Mouse (Mus musculus): ENCODE data around the gene Izumo1. TPM values are rescaled to one million over a fixed set of nuclear protein-coding genes. Genes with fewer than 3 reads are reported as not detected.

The Izumo1 gene
- polyA plus RNA-seq, 1 experiment from 2014 or later, result 0.18 TPM

GRCm38 (mm10) chr7:45624718-45625117, 3.1 kb downstream of the Izumo1 start:
- peaks cover 33% of the 10 kb centered on the region for H3K27me3 ChIP-seq
- no peaks in the 10 kb centered on the region for H3K36me3 ChIP-seq
- H3K4me2 ChIP-seq (replicated peaks), result no peak overlapping the region
- 0 out of 2 replicates have a peak overlapping the region, but pooled peaks have one; percentile 2 for H3K9ac ChIP-seq
- H3K9me3 ChIP-seq (replicated peaks), result no peaks in the 10 kb centered on the region
- peaks cover 12% of the 10 kb centered on the region for H3K4me1 ChIP-seq
- WGBS, result 83% methylated on average over 3 of the region's 3 CpGs
- ATAC-seq (ENCODE audit: low FRiP score), result no peak
- H3K4me3 ChIP-seq, result no peak overlapping the region
- H3K27ac ChIP-seq, result no peak overlapping the region

GRCm38 (mm10) chr7:45625481-45625880, 3.9 kb downstream of the Izumo1 start:
- Histone ChIP-seq H3K4me2 (replicated peaks) (no peak overlapping the region), H3K27me3 (peaks cover 28% of the 10 kb centered on the region), H3K4me1 (peaks cover 12% of the 10 kb centered on the region), H3K9me3 (replicated peaks) (no peaks in the 10 kb centered on the region), H3K4me3 (no peak overlapping the region), H3K27ac (no peak overlapping the region), H3K9ac (no peak overlapping the region), H3K36me3 (no peaks in the 10 kb centered on the region)
- 92% methylated on average over 8 of the region's 8 CpGs for WGBS
- ATAC-seq (ENCODE audit: low FRiP score), result no peak

DNA sequence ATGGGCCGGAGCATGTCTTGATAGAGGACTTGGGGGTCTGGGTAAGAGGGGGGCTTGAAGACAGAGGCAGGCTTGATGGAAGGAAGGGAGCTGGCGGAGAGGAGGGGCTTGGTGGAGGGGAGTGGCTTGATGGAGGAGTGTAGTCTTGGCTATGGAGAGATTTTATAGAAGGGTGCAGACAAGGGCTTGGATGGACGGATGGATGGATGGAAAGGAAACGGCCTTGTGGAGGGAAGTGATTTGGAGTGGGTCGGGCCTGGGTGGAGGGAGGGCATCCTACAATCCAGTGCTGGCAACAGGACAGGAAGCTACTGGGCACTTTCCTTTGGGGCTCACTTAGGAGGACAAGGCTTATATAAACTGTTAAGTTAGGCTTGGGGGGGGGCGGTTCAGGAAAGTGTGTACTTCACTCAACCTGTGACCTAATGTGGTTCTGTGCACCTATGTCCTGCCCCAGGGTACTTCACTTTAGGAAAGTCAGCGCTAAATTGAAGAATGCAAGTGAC, 5.0 kb downstream of the Izumo1 start:
- Histone ChIP-seq H3K9me3 (replicated peaks) (no peaks in the 10 kb centered on the region), H3K4me3 (no peak overlapping the region), H3K27me3 (peaks cover 37% of the 10 kb centered on the region), H3K9ac (no peak overlapping the region), H3K4me2 (replicated peaks) (no peak overlapping the region), H3K36me3 (no peaks in the 10 kb centered on the region), H3K27ac (no peak overlapping the region), H3K4me1 (peaks cover 12% of the 10 kb centered on the region)
- no peak for ATAC-seq (ENCODE audit: low FRiP score)
- 87% methylated on average over 7 of the region's 7 CpGs for WGBS

GRCm38 (mm10) chr7:45627261-45627660, 5.7 kb downstream of the Izumo1 start, which contains the start of gene Rasip1:
Gene Rasip1, plus strand, starts transcription at chr7:45627488.
- Histone ChIP-seq H3K27ac (peak within 1 kb of the TSS; percentile 84), H3K4me3 (peak within 1 kb of the TSS; percentile 56), H3K27me3 (peaks cover 43% of the 10 kb centered on the region), H3K9me3 (replicated peaks) (no peaks in the 10 kb centered on the region), H3K36me3 (no peaks in the 10 kb centered on the region), H3K4me1 (peaks cover 13% of the 10 kb centered on the region), H3K4me2 (replicated peaks) (peak within 1 kb of the TSS; percentile 96), H3K9ac (peak within 1 kb of the TSS; percentile 83)
- 82% methylated on average over 9 of the region's 9 CpGs for WGBS
- no peak for ATAC-seq (ENCODE audit: low FRiP score)

- ATAC-seq (ENCODE audit: low FRiP score), result peak; percentile 80
- Histone ChIP-seq H3K9ac (peak overlapping the region; percentile 83), H3K9me3 (replicated peaks) (no peaks in the 10 kb centered on the region), H3K27me3 (peaks cover 57% of the 10 kb centered on the region), H3K4me2 (replicated peaks) (peak overlapping the region; percentile 96), H3K27ac (peak overlapping the region; percentile 84), H3K4me1 (peaks cover 18% of the 10 kb centered on the region), H3K36me3 (no peaks in the 10 kb centered on the region), H3K4me3 (peak overlapping the region; percentile 56)
- 2% methylated on average over 102 of the region's 105 CpGs for WGBS
Measured at GRCm38 (mm10) chr7:45628364-45629294, 7.0 kb downstream of the Izumo1 start.

- H3K9ac ChIP-seq, result no peak overlapping the region
- 69% methylated on average over 23 of the region's 23 CpGs for WGBS
- H3K36me3 ChIP-seq, result no peaks in the 10 kb centered on the region
- no peak overlapping the region for H3K27ac ChIP-seq
- H3K4me1 ChIP-seq, result peaks cover 18% of the 10 kb centered on the region
- no peak for ATAC-seq (ENCODE audit: low FRiP score)
- H3K4me2 ChIP-seq (replicated peaks), result no peak overlapping the region
- H3K27me3 ChIP-seq, result peaks cover 61% of the 10 kb centered on the region
- no peak overlapping the region for H3K4me3 ChIP-seq
- H3K9me3 ChIP-seq (replicated peaks), result no peaks in the 10 kb centered on the region
Measured at GRCm38 (mm10) chr7:45630064-45630907, 8.7 kb downstream of the Izumo1 start.

- H3K27ac ChIP-seq, result no peak overlapping the region
- H3K4me3 ChIP-seq, result peak overlapping the region; percentile 23
- 16% methylated on average over 30 of the region's 35 CpGs for WGBS
- no peaks in the 10 kb centered on the region for H3K36me3 ChIP-seq
- H3K9me3 ChIP-seq (replicated peaks), result no peaks in the 10 kb centered on the region
- ATAC-seq (ENCODE audit: low FRiP score), result no peak
- peaks cover 50% of the 10 kb centered on the region for H3K27me3 ChIP-seq
- peak overlapping the region; percentile 59 for H3K9ac ChIP-seq
- H3K4me2 ChIP-seq (replicated peaks), result peak overlapping the region; percentile 49
- peaks cover 18% of the 10 kb centered on the region for H3K4me1 ChIP-seq
Measured at GRCm38 (mm10) chr7:45632499-45632898, 10.9 kb downstream of the Izumo1 start.

DNA sequence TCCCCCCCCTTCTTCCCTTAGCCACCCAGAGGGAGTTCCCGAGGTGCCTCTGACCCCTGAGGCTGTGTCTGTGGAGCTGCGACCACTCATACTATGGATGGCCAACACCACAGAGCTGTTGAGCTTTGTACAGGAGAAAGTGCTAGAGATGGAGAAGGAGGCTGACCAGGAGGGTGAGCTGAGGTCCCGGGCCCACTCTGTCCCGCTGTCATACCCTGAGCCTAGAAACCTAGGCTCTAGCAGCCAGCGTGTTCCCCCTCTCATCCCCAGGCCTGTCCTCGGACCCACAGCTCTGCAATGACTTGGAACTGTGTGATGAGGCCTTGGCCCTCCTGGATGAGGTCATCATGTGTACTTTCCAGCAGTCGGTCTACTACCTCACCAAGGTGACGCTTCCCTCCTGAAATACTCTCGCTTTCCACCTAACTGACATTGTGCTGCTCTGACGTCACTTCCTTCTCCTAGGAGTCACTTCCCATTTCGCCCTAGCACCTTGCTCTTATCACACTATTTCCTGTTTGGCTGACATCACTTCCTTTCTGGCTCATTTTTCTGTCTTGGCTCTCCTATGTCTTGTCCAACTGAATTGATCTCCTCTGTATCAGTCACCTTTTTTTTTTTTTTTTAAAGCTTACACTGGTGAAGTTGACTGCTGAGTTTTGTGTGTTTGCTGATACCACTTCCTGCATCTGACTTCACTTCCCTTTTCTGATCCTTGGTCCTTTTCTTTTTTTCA, 13.5 kb downstream of the Izumo1 start:
- Histone ChIP-seq H3K4me1 (peaks cover 13% of the 10 kb centered on the region), H3K36me3 (no peaks in the 10 kb centered on the region), H3K27me3 (peaks cover 33% of the 10 kb centered on the region), H3K4me3 (no peak overlapping the region), H3K9me3 (replicated peaks) (no peaks in the 10 kb centered on the region), H3K4me2 (replicated peaks) (no peak overlapping the region), H3K27ac (no peak overlapping the region), H3K9ac (no peak overlapping the region)
- no peak for ATAC-seq (ENCODE audit: low FRiP score)
- WGBS, result 90% methylated on average over 11 of the region's 11 CpGs

- Histone ChIP-seq H3K27ac (no peak overlapping the region), H3K9ac (no peak overlapping the region), H3K36me3 (no peaks in the 10 kb centered on the region), H3K9me3 (replicated peaks) (no peaks in the 10 kb centered on the region), H3K4me2 (replicated peaks) (no peak overlapping the region), H3K4me1 (peaks cover 13% of the 10 kb centered on the region), H3K27me3 (peaks cover 30% of the 10 kb centered on the region), H3K4me3 (no peak overlapping the region)
- no peak for ATAC-seq (ENCODE audit: low FRiP score)
- 84% methylated on average over 15 of the region's 15 CpGs for WGBS
Measured at GRCm38 (mm10) chr7:45635711-45636688, 14.4 kb downstream of the Izumo1 start.

GRCm38 (mm10) chr7:45637710-45638109, 16.1 kb downstream of the Izumo1 start:
- no peak overlapping the region for H3K4me3 ChIP-seq
- H3K9ac ChIP-seq, result no peak overlapping the region
- ATAC-seq (ENCODE audit: low FRiP score), result no peak
- H3K27ac ChIP-seq, result no peak overlapping the region
- H3K4me1 ChIP-seq, result peaks cover 23% of the 10 kb centered on the region
- H3K36me3 ChIP-seq, result no peaks in the 10 kb centered on the region
- H3K9me3 ChIP-seq (replicated peaks), result no peaks in the 10 kb centered on the region
- H3K4me2 ChIP-seq (replicated peaks), result peak overlapping the region; percentile 47; the same call in 1 of the 2 replicates
- WGBS, result 89% methylated on average over 6 of the region's 6 CpGs
- peaks cover 14% of the 10 kb centered on the region for H3K27me3 ChIP-seq
